Mouse (Mus musculus) adrenal gland, adult 8-10 months (tissue): ENCODE data around the gene Cirbp. TPM values are rescaled to one million over a fixed set of nuclear protein-coding genes. Genes with fewer than 3 reads are reported as not detected.
"Not testable (repeated sequence)": the region's sequence is repeated elsewhere in the genome, so short reads cannot be mapped to it uniquely, and the experiment has no call there.

Source experiments
- DNase-seq: peaks from one replicate; pipeline ENCODE4 v3.0.0; 2022
- total RNA-seq, 4 experiments: library from RNA; stranded (reverse); gene quantifications; 2 replicates each; pipeline ENCODE4 v1.2.4; 2022

Cirbp gene
- total RNA-seq, 4 experiments from 2014 or later: 44.2 to 234 (median 162) TPM

- DNase-seq: peak; percentile 85
Measured at GRCm38 (mm10) chr10:80163721-80164120, 2.1 kb upstream of the Cirbp start.

GRCm38 (mm10) chr10:80164161-80164997, 1.4 kb upstream of the Cirbp start:
- peak; percentile 31 for DNase-seq

DNA sequence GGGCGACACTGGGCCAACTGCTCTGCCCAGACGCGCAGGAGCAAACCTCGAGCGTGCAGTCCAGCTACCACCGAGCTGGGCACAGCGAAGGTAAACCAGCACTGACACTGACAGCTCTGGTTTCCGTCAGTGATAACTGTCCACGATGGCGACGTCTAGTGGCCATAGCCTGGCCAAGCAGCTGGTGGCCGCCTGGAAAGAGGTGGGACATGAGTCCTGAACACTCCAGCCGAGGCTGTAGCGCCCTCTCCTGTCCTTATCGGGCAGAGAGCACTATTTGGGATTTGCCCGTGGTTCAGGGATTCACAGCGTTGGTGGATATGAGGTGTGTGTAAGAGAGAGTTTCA, 814 bp upstream of the Cirbp start:
- peak; percentile 96 for DNase-seq

- DNase-seq: not testable (repeated sequence)
Measured at GRCm38 (mm10) chr10:80166136-80166535, 351 bp downstream of the Cirbp start.

- DNase-seq: peak; percentile 97
Measured at GRCm38 (mm10) chr10:80167460-80168037, 1.8 kb downstream of the Cirbp start.

GRCm38 (mm10) chr10:80168038-80168661, 2.4 kb downstream of the Cirbp start:
- DNase-seq: peak; percentile 93

DNA sequence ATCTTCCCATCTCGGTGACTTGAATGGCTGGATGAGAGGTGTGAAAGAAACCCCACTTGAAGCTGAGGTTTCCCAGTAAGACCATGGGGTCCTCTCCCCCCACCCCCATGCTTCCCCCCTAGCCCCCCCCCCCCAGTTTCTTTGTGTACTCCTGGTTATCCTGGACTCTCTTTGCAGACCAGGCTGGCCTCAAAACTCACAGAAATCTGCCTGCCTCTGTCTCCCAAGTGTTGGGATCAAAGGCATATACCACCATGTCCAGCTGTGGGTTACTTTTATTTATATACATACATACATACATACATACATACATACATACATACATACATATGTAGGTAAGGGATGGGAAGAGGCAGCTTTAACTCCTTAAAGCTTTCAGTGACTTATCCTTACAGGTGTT, 3.3 kb downstream of the Cirbp start:
- no peak for DNase-seq

- DNase-seq: no peak
Measured at GRCm38 (mm10) chr10:80169651-80170050, 3.9 kb downstream of the Cirbp start.

GRCm38 (mm10) chr10:80170052-80170451, 4.3 kb downstream of the Cirbp start:
- peak; percentile 40 for DNase-seq

DNA sequence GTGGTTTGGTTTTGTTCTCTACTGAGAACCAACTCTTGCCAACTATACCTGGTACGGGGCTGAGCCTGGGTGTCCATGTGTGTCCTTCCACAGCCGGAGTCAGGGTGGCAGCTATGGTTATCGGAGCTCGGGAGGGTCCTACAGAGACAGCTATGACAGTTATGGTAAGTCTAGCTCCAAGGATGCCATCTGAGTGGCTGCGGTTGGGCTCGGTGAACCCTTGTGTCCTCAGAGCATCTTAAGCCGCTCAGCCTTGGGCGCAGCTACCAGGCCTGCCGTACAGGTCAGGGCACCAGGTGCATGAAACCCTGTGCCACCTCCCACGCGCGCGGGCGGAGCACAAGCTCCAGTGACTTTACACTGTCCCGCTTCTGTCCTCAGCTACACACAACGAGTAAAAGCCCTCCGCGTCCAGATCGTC, 4.8 kb downstream of the Cirbp start:
- peak; percentile 31 for DNase-seq

- DNase-seq: no peak
Measured at GRCm38 (mm10) chr10:80171252-80171651, 5.5 kb downstream of the Cirbp start.

GRCm38 (mm10) chr10:80171760-80172526, 6.2 kb downstream of the Cirbp start:
- DNase-seq: peak; percentile 49

- peak; percentile 88 for DNase-seq
Measured at GRCm38 (mm10) chr10:80172527-80173292, 6.9 kb downstream of the Cirbp start, which contains the start of gene 1600002K03Rik. Gene 1600002K03Rik (plus strand): TSS chr10:80172944.

DNA sequence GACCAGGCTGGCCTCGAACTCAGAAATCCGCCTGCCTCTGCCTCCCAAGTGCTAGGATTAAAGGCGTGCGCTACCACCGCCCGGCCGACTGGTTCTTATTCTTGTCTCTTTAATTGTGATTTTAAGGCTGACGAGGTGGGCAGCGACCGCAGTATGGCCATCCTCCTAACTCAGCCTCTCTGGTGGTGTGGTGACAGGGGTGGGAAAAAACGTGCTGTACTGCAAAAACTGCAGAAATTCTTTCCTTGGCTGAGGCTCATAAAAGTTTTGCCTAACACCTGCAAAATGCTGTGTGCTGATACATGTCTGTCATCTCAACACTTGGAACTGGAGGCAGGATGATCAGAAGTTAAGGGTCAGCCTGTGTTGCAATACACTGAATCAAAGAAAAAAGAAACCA, 7.6 kb downstream of the Cirbp start:
- DNase-seq: peak; percentile 28

DNA sequence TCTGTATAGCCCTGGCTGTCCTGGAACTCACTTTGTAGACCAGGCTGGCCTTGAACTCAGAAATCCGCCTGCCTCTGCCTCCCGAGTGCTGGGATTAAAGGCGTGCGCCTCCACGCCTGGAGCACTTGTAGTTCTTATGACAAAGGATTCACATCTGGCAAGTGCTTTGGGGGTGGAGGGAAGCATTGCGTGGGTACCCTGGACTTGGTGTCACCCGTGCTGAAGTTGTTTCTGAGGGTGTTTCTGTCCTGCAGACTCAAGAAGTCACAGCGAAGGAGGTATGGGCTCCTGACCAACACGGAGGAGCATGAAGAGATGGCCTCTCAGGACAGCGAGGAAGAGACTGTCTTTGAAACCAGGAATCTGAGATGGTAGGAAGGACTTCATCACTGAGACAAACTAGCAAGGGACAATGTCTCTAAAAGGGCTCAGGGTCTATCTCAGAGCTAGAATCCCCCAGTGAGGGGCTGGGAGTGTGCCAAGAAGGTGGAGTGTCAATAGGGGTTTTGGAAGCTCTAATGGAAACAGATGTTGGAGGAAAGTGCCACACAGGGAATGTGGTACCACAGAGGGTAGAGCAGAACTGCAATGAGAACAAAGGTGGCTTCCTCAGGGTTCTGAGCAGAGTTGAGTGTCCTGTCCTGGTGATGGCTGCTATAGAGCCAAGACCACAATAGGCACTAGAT, 8.3 kb downstream of the Cirbp start:
- peak; percentile 38 for DNase-seq

GRCm38 (mm10) chr10:80174705-80175104, 8.9 kb downstream of the Cirbp start:
- peak; percentile 28 for DNase-seq

DNA sequence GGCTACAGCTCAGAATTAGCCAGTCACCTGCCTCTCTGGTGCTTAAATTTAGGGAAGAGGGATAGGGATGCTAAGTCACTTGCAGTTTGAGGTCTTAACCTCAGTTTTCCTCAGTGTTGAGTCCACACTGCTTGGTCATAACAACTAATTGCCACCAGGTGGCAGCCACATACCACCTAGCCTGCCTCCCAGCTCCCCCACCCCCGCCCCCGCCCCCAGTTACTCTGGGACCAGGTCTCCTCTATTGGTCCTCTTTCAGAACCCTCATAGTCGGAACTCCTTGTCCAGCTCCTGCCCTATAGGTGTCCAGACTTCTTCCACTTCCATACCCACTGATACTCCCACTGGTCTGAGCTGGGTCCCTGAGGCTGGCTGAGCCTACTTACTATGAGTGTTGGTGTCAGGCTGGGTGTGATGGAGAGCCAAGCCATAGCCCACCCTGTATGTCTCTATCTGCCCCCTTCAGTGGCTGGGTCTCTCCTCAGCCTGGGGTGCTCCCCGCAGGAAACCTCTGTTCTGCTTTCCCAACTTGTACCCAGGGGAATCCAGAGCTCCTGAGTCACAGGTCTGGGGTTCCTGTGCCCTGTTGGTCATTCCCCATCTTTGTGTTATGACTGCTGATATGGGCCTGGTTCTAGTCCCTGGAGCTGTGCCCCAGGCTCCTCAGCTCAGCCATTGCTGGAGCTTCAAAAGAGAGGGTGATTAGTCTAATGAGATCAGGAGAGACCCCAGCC, 9.9 kb downstream of the Cirbp start:
- no peak for DNase-seq

- peak; percentile 66 for DNase-seq
Measured at GRCm38 (mm10) chr10:80176270-80176834, 10.6 kb downstream of the Cirbp start.

DNA sequence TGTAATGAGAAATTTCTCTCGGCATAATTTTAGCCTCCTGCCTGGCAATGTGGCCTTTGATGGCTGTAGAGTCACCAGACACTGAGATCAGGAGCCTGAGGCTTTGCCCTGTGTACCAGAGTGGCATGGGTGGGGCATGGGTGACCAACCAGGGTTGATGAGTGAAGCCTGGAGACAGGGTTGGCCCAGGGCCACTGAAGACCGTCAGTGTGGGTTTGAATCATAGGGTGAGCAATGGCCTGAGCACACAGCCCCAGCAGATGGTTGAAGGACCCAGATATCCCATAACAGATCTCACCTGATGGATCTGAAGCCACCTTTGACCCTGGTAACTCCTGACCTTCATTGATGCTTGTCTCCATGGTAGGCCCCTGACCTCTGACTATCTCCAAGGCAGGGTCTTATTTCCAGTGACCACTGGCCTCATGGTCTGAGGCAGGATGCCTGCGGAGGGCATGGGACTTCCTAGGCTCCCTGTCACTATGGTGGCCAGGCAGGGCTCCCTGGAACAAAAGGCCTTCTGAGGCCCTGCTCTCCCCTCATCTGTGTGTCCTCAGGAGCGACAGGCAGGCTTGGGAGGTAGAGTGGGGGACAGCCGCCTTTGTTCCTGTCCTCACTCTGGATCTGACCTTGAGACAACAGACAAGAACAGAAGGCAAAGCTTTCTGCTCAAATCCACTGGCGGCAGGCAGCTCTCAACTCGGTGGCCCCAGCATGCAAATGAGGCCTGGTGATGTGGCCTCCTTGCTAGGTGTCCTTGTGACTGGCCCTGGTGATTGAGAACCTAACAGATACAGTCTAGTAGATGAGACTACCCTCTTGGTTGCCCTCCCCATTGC, 11.9 kb downstream of the Cirbp start:
- DNase-seq: peak; percentile 80
